Mouse (Mus musculus) telencephalon, adult 2 months (tissue): ENCODE measurements around the gene Dph5.
"Not testable (repeated sequence)": the region's sequence is repeated elsewhere in the genome, so short reads cannot be mapped to it uniquely, and the experiment has no call there.

Source experiments
- DNase-seq: peaks from one replicate; pipeline ENCODE4 v3.0.0-alpha.2; 2011; ENCODE audit warnings: low read depth, low spot score

Gene Dph5

DNA sequence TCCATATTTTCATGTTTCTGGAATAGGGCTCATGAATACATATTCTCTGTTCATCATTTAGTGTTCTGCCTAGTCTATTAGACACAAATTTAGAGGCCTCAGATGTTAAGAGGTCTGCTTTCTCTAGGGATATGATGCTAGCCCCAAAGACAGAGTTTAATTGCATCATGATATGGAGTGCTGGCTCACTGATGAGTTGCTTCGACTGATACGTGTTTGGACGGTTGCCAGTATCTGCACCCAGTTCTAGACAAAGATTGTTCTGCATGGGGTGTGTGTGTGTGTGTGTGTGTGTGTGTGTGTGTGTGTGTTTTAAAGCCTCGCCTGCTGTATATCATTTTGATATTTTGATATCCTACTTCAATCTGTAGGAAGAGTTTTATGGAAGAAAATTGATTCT is 4.7 kb downstream of the Dph5 start:
- DNase-seq, result no peak

DNA sequence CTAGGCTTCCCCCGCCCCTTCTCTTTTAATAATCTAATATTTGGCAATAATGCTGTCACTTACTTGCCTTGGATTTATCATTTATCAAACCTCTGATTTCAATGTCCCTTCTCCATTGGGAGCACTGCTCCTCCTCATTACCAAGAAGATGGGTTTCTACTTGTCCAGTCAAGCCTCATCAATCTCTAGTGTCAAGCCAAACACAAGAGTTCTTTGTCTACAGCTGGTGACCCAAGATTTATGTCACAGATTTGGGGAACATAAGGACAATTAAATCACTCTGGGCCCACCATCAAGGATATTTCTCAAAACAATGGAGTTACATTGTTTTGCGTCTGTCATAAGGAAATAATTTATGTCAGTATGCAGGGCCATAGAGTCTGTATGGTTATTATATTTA is 5.5 kb downstream of the Dph5 start:
- DNase-seq, result no peak

DNA sequence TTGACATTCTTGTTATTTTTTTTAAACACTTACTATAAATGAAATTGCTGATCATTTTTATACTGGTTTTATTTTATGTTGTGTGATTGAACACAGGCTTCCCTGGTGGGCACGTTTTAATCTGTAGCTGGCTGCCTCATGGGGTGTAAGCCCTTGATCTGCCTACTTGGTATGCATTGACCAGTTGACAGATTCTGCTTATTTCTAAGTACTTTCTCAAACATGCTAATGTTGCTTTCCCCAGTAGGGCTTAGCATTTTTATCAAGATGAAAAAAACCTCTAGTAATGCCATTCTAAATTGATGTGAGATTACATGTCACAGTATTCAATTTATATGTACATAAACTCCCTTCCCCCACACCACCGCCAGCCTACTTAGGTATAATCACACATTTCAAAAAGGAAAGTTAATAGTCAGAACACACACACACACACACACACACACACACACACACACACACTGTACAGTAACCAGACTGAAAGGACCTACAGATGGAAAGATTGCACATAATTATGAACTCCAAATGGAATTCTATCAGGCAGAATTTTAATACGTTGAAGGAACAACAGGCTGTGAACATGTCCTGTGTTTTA is 10.8 kb downstream of the Dph5 start:
- DNase-seq, result no peak

DNA sequence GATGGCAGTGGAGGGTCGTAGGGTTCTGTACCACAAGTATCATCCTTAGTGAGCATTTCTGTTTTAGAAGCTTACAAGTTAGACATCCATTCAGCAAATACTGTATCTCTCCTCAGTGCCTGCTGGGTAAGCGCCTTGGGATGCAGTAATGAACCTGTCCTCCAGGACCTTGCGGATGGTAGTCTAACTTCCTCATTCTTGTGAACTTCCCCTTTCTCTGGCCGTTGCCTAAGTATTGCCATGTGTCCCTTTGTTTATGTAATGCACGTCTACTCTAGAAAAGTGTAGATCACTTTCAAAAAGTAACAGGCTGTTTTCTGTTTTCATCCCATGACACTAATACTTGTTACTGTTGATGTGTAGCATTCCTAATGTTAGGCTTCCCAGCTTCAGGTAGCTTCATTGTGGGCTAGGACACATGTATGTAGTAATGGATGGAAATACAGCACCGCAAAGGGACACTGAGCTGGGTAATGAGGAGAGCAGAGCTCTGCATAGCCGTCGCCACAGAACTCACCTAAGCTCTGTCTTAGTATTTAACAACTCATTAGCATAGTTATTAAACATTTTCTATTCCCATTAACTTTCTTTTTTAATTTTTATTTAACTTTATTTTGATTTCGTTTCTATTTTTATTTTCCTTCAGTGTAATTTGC is 14.8 kb downstream of the Dph5 start:
- DNase-seq, result no peak

DNA sequence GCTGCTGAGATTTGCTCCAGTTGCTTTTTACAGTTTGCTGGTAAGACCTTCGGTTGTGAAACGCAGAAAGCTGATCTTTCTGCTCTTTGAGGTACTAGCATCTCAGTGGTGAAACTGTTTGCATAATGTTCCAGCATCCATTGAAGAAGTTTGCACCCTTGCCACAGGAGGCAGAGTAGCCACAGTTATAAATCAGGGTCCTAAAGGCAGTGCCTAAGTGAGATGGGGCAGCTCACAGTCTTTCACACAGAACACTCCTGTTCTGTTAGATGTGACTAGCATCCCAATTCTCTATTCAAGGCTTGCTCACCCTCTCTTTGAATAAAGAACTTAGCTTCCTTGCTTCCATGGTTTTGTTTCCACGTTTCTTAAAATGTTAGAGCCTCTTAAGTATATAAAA is 17.4 kb downstream of the Dph5 start:
- no peak for DNase-seq

DNA sequence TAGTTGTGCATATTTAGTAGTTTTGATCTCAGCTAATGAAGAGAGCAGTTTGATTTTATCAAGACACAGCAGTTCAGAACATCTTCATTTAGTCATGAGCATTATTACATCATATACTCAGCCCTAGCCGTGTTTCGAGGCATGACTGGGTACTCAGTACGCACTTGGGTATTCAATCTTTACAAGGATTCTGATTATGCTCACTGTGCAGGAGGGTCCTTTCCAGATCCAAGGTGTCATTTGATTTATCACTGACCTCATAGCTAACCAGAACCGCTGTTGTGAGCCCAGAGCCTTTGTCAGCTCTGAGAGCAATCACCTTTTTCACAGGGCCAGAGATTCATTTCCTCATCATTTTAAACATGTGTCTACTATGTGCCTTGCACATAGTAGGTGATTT is 17.9 kb downstream of the Dph5 start:
- DNase-seq, result no peak

DNA sequence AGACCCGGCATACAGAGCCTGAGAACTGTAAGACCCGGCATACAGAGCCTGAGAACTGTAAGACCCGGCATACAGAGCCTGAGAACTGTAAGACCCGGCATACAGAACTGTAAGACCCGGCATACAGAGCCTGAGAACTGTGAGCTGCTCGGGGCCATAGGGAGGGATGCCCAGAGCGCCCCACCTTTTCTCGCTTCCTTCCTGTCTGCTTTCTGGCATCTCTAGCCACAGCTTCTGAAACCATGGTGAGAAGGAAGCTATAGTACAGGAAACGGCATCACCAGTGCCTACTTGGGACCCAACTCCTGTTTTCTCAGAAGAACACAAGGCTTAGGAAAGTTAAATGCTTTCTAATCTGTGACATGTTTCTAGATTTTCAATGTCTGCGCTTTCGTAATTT is 19.8 kb downstream of the Dph5 start:
- DNase-seq, result not testable (repeated sequence)

DNA sequence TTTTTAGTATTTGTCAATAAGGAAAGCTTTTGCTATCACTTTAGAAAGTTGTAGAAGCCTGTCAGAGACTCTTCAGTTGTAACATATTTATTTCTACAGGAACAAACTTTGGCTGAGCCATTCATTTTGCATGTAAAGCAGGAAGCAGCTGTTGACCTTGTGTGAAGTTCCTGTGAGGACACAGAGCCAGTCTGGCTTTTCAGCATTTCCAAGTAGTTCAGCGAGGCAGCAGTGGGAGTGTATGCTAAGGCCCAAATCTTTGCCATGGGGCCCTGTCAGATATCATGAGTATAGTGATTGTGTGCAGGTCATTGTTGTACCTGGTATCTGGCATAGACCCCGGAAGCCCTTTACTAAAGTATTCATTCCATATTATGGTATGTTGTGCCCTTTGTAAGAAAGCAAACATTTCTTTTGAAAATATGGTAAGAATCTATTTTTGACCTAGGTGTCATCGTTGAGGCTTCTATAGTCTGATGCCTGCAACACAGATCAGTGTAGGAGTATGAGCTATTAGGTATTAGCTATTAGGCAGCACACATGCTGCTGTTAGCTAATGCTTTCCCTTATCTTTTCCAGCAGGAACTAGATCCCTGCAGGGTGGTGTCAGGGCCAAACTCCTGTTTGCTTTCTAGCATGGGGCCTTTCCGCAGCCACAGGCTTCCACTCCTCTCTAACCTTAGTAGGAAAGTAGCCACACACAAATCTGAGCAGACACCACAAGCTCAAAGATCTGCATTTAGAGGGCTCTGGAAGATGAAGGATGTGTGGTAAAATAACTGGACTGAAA is 37.0 kb downstream of the Dph5 start:
- DNase-seq, result no peak

DNA sequence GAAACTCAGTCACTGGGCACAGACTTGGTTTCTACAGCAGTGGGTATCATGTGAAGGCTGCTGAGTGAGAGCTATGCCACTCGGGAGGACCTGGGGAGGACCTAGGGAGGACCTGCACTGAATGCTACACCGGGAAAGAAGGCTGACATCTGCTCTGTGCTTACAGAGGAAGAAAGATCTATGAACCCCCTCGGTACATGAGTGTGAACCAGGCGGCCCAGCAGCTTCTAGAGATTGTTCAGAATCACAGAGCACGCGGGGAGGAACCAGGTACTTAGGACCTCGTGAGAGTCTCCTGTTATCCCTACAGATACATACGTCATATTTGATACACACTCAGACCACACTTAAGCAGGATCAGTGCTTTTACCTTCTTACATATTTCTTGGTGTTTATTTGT is 38.9 kb downstream of the Dph5 start:
- no peak for DNase-seq

DNA sequence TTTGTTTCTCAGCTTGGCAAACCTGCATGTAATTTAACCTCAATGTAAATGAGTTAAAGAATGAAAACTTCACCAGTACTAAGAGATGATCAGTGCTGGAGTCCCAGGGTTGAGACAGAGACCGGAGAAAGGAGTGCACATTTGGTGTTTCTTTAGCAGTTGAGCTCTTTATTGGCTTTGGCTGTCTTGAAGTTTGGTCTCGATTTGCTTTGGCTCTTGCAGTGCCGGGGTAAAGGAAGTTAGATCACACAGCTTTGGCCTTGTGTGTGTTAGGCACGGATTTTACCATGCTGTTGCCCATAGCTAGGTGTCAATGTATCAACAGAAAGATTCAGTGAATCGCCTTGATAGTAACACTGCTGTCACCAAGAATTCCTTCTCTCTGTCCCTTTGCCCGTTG is 44.1 kb downstream of the Dph5 start:
- no peak for DNase-seq

DNA sequence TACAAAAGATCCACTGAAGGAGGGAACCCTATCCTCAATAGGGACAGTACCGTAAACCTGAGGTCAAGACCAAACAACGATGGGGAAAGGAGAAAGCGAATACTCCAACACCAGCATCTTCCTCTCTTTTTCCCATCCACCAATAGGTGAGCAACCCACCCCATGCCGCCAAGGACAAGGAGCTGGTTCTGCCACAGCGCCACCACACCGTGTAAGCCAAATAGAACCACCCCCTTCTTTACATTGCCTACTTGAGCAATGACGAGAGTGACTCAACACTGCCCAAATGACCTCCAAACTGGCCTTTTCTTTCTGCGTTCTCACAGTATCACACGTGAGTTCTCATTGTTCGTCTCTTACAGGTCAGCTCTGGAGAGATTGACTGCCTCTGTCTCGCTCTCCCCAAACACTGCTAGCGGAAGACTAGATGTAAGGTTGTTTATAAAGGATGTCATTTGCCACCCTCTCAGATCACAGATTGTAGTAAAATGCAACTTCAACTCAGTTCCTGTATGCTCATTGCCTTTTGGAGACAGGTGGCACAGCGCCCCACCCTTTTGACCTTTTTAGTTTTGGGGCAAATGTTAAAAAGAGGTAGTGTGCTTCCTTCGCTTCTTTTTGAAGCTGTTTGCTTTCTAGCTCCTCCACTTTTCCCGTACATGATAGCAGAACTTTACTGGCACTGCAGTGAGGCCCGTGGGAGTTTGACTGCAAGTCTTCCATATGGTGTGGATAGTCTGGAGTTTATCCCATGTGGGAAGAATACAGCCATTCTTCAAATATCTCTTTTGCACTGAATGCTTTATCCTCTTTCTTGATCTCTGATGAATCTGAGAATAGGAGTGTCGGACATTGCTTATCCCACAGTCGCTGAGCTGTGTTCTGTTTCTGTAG is 45.9 kb downstream of the Dph5 start:
- peak; percentile 73 for DNase-seq

DNA sequence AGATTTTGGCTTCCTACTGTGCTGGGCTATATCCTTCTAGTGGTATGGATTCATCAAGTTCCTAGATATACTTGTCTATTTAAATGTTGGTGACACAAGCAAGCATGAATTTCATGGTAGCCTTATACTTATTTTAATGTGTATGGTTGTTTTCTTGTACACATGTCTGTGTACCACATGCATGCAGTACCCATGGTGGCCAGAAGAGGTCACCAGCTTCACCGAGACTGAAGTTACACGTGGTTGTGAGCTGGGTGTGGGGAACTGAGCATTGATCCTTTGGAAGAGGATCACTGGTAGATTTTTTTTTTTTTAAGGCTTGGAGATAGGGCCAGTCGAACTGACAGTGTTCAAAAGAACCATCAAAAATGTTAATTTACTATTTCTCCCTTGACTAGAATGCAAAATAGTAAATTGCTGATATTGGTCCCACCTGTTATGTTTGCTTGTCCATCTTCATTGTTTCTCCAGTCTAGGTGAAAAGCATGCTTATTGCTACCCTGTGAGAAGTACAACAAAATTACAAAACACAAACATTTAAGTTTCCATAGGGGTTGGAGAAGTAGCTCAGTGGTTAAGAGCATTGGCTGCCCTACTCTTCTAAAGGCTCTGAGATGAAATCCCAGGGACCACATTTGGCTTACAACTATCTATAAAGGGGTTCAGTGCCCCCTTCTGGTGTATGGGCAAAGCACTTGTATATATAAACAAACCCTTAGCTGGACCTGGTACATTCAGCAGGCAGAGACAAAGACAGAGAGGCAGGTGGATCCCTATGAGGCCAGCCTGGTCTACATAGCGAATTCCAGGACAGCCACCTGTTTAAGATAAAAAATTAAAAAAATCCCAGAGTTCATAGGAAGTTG is 49.3 kb downstream of the Dph5 start:
- DNase-seq, result no peak

DNA sequence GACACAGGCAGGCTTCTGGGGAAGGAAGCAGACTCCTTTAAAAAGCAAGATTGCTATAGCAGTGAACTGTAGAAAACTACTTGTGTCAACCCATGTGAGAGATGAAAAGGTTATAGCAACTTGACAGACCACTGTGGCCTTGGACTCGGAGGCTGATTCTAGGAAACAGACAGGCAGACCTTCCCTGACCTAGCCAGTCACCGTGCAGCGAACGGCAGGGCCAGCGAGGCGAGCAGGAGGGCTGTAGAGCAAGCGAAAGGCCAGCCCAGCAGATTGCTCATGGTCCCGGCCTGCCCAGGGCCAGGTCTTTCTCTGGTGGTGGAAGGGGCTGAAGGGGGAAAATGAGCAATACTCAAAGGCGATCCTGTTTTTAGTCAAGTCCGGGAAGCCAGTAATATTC is 50.2 kb downstream of the Dph5 start:
- no peak for DNase-seq

DNA sequence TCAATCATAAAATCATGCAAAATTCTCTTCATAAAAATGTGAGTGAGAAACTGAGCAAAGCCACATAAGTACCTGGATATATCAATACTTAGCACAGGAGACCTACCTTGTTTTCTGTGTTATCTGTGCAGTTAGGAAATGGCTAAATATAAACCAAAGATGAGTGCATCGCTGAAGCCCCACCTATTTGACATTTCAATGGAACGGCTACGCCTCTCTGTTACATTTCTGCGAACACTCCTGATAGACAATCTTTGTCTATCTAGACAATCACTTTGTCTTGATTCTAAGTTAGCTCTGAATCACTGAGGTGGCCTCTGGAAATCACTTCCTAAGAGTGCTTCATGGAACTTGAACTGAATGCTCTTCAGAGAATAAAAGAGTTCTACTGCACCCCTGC is 52.9 kb downstream of the Dph5 start:
- DNase-seq, result no peak

DNA sequence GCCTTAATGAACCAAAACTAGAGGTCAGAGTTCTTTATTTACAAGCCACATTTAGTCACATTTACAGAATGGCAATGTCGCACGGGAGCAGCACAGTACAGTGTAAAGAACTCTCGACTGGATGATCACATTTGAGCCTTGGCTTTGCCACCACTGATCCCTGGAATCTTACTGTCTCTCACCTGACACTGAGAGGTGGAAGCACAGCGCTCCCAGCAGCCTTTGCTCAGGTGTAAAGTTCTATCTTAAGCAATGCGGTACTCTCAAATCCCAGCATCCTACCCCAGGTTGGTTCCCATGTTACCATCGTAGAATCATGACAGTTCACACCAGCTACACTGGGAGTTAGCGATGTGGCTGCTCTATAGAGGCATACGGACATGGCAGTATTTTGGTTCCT is 53.8 kb downstream of the Dph5 start:
- DNase-seq, result no peak

DNA sequence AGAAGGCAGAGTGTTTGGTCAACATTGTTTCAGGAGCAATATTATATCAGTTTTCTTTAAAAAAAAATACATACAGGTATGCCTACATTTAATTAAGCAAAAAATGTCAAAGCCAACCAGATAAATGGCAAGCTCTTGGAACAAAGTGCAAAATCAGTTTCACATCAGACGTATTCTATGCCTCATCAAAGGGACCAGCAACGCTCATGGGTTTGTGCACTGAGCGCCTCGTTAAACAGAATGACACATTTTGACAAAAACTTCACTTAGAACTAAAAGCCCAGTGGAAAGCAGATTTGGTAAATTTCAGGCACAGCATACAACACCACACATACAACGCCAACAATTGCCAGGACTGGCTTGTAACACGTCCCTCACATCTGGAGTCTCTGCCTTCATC is 56.7 kb downstream of the Dph5 start:
- DNase-seq, result no peak

DNA sequence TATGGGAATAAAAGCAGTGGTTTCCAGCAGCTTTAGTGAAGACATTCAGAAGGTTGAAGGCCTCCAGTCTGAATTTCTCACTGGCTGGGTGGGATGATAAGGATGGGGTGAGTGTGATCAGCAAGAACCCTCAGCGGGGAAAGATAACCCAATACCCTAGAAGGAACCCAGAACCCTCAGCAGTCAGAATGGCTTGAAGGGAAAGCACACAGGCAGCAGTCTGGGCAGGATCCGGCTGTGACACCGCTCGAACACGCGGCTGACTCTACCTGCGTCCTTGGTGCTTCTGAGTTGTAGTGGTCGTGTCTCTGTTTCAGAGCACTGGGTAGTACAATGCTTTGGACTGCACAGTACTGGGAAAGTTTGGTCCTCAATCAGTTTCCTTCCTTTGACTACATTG is 58.6 kb downstream of the Dph5 start:
- no peak for DNase-seq

DNA sequence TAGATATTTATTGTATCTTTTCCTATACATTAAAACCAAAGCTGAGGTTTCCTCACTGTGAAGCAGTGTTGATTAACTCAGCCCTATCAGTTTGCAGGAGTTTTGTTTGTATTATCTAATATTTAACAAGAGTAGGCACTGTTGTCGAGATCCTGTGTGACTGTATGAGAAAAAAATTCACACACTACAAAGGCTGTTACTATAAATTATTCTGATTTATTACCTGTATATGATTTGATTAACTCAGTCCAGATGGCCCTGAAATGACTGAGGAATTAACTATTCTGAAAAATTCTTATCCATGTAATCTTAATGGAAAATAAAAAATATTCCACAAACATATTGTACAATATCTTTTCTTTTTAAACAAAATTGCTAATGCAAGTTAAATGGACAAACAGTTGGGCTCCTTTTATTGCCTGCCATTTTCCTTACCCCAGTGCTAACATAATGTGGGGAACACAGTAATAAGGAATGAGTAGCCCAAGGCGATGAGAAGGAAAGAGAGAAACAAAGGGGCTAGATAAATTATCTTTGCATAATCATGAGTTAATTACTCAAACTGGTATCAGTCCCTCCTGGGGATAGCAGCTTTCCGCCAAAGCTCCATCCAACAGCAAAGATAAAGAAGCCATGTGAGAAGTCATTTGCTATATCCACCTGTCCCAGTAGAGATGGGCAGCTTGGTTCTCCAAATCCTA is 61.7 kb downstream of the Dph5 start:
- DNase-seq, result no peak

DNA sequence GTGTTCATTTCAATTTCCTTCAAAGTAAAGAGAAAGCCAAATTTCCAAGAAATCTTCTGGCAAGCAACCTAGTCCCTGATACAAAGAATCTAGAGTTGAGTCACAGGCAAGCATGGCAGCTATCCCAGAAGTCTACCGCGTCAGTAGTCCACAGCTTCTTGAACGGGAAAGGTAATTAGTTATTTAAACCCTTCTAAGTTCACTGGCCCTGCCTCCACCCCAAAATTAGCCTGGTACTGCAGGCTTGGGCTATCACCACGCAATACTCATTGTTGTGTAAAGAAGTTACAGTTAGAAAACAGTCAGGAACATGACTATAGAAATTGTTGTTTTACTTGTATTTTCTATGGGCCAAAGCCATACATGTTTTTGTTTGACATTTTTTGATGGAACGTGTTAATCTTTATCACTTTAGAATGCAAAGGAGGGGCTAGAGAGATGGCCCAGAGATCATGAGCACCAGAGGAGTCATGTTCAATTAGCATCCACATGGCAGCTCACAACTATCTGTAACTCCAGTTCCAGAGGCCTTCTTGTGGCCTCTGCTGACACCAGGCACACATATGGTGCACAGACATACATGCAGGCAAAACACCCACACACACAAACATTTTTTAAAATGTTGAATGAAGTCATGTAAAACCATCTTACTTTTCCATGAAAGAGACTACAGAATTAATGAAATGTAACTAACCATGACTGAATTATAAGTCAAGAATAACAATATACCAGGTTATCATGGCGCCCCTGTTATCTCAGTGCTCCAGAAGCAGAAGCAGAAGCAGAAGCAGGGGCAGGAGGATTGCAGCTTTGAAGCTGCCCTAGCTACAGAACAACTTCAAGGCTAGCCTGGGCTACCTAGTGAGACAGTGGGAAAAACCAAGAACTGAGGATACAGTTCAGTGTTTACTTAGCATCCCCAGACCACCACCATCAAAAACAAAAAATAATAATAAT is 62.6 kb downstream of the Dph5 start:
- peak; percentile 48 for DNase-seq
